Mouse (Mus musculus) liver, embryonic 13.5 days (tissue): Measurements from ENCODE around the gene Crtap. TPM values are rescaled to one million over a fixed set of nuclear protein-coding genes. Genes with fewer than 3 reads are reported as not detected.
A peak's percentile ranks its signal among the peaks of the same experiment; 100 is the strongest.
"Not testable (repeated sequence)": the region's sequence is repeated elsewhere in the genome, so short reads cannot be mapped to it uniquely, and the experiment has no call there.

ENCODE experiments used
- ATAC-seq: fragments of 200-750 bp; cut with Nextera tagmentation; 2 replicates; pipeline ENCODE4 v1.8.0; 2017; ENCODE audit warnings: low read depth, mild to moderate bottlenecking, moderate number of reproducible peaks, moderate library complexity
- DNase-seq: peaks from one replicate; pipeline ENCODE4 v3.0.0; 2022
- H3K27ac ChIP-seq: fragments of 300-500 bp; sonication (generic); 2 replicates; pipeline ENCODE4 v1.5.1; 2015; ENCODE audit warnings: moderate library complexity, mild to moderate bottlenecking, inconsistent platforms
- H3K27me3 ChIP-seq: fragments of 300-500 bp; sonication (generic); 2 replicates; pipeline ENCODE4 v1.6.1; 2015; ENCODE audit warnings: mild to moderate bottlenecking, inconsistent platforms
- H3K36me3 ChIP-seq: fragments of 300-500 bp; sonication (generic); 2 replicates; pipeline ENCODE4 v1.6.1; 2015; ENCODE audit warnings: mild to moderate bottlenecking, inconsistent platforms
- H3K4me1 ChIP-seq: fragments of 300-500 bp; sonication (generic); replicated peaks from 2 replicates; pipeline ENCODE4 v1.6.1; 2015; ENCODE audit warnings: inconsistent platforms
- H3K4me2 ChIP-seq: fragments of 300-500 bp; sonication (generic); 2 replicates; pipeline ENCODE4 v1.6.1; 2015; ENCODE audit warnings: inconsistent platforms, mild to moderate bottlenecking, moderate library complexity
- H3K4me3 ChIP-seq: fragments of 300-500 bp; sonication (generic); replicated peaks from 2 replicates; pipeline ENCODE4 v1.5.1; 2015; ENCODE audit warnings: mild to moderate bottlenecking, inconsistent platforms
- H3K9ac ChIP-seq: fragments of 300-500 bp; sonication (generic); 2 replicates; pipeline ENCODE4 v1.6.1; 2015; ENCODE audit warnings: mild to moderate bottlenecking, inconsistent platforms
- H3K9me3 ChIP-seq: fragments of 300-500 bp; sonication (generic); replicated peaks from 2 replicates; pipeline ENCODE4 v1.6.1; 2016; ENCODE audit warnings: inconsistent platforms
- WGBS: fragments of 180-500 bp; shearing (Covaris S2); methylation state at CpG from one replicate; pipeline ENCODE4 v1.1.7; 2015; ENCODE audit not compliant: insufficient replicate concordance; 5-methylcytosine and 5-hydroxymethylcytosine counted together
- polyA plus RNA-seq: library from polyadenylated mRNA; unstranded; fragments of >200 nt; fragmentation: Nextera tagmentation; extraction: Ambion mirVana; gene quantifications from 2 replicates; pipeline ENCODE4 v1.2.1, GENCODE M21; 2015

Crtap gene
- polyA plus RNA-seq, 1 experiment from 2014 or later = 22.5 TPM

DNA sequence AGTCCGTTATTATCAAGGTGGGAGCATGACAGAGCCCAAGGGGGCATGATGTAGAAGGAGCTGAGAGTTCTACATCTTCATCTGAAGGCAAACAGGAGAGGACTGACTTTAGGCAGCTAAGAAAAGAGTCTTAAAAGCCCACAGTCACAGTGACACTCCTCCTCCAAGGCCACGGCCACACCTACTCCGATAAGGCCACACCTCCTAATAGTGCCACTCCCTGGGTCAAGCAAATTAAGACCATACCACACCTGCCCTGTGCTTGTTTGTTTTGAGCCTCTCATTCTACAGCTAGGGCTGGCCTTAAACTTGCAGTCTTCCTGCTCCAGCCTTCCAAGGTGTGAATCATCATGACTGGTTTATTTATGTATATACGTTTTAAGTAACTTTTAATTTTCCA is 4.8 kb upstream of the Crtap start:
- Histone ChIP-seq H3K4me2 (no peak overlapping the region), H3K9ac (no peak overlapping the region), H3K27me3 (no peaks in the 10 kb centered on the region), H3K9me3 (no peaks in the 10 kb centered on the region), H3K4me3 (no peak overlapping the region), H3K27ac (0 out of 2 replicates have a peak overlapping the region, but pooled peaks have one; percentile 19), H3K36me3 (no peaks in the 10 kb centered on the region), H3K4me1 (peaks cover 39% of the 10 kb centered on the region)
- ATAC-seq = no peak; the same call in 1 of the 2 replicates
- WGBS = 63% methylated on average over 4 of the region's 4 CpGs
- DNase-seq = no peak

DNA sequence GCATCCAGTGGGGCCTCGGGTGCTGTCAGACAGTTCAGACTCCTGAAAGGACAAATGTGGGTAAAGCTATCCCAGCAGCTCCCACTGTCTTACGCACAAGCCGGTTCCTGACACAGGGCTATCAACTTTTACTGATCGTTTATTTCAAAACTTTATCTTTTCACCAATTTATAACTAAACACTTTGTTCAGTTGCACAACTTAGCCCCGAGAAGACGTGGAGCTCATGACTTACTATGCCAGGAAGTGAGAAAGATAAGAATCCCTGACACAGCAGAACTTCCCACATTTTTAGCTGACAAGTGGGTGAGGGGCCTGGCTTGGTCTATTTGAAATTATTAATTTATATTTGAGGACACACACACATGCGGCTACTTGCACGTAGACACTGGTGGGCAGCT is 4.2 kb upstream of the Crtap start:
- WGBS = 37% methylated on average over 8 of the region's 8 CpGs
- Histone ChIP-seq H3K9ac (no peak overlapping the region), H3K36me3 (no peaks in the 10 kb centered on the region), H3K9me3 (no peaks in the 10 kb centered on the region), H3K4me1 (peaks cover 42% of the 10 kb centered on the region), H3K27ac (peak overlapping the region; percentile 43; the same call in 1 of the 2 replicates), H3K4me2 (no peak overlapping the region), H3K4me3 (no peak overlapping the region), H3K27me3 (no peaks in the 10 kb centered on the region)
- DNase-seq (no peak), ATAC-seq (no peak)

DNA sequence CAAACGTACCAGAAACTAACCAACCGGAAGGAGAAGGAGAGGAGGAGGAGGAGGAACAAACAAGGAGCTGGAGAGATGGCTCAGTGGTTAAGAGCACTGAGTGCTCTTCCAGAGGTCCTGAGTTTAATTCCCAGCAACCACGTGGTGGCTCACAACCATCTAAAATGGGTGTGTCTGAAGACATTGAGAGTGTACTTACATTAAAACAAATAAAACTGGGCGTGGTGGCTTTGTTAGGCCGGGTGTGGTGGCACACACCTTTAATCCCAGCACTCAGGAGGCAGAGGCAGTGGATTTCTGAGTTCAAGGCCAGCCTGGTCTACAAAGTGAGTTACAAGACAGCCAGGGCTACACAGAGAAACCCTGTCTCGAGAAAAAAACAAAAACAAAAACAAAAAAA is 3.7 kb upstream of the Crtap start:
- not testable (repeated sequence) for H3K4me3 ChIP-seq, H3K27ac ChIP-seq, DNase-seq, H3K36me3 ChIP-seq, H3K4me2 ChIP-seq, H3K9me3 ChIP-seq, ATAC-seq, H3K27me3 ChIP-seq, H3K9ac ChIP-seq
- H3K4me1 ChIP-seq = peaks cover 40% of the 10 kb centered on the region
- 44% methylated on average over 6 of the region's 6 CpGs for WGBS

DNA sequence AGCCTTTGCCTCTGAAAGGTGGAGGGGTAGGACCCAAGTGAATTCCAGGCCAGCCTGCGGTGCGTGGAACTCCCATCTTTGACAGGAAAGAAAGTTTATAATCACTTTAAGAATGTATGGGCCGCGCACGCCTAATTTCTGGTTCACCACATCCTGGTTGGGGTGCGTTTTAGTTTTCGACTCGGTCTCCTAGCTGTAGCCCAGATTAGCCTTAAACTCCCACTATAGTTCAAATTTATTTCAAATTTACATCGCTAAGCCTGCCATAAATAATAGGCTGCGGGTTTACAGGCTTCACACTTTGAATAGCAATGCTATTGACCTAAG is 237 bp upstream of the Crtap start:
- DNase-seq (no peak), ATAC-seq (no peak)
- Histone ChIP-seq H3K36me3 (no peaks in the 10 kb centered on the region), H3K9me3 (no peaks in the 10 kb centered on the region), H3K9ac (peak overlapping the region; percentile 82), H3K4me1 (peaks cover 46% of the 10 kb centered on the region), H3K27me3 (no peaks in the 10 kb centered on the region), H3K27ac (no peak overlapping the region), H3K4me2 (peak overlapping the region; percentile 98), H3K4me3 (peak overlapping the region; percentile 75)
- WGBS = 4% methylated on average over 10 of the region's 10 CpGs

DNA sequence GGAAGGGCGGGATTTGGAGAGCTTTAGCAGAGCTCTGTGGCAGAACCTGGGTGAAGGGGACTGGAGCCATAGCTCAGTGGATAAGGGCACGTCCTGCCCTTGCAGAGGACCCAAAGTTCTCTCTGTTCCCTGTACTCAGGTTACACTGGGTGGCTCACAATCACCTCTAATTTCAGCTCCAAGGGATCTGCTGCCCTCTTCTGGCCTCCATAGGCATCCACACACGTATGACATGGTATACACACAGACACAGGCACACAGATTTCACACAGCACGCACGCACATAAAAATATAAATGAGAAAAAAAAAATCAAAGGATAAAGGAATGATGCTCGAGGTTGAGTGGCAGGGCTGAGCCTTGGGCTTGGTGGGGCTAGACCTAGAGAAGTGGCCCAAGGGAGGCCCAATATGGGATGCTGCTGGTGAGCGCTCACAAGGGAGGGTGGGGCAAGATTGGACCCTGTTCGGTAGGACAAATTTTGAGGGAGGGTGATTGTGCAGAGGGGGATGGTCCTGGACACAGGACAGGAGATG is 1.0 kb downstream of the Crtap start:
- WGBS = 71% methylated on average over 8 of the region's 8 CpGs
- Histone ChIP-seq H3K9me3 (no peaks in the 10 kb centered on the region), H3K4me1 (peaks cover 34% of the 10 kb centered on the region), H3K27me3 (no peaks in the 10 kb centered on the region), H3K27ac (no peak overlapping the region), H3K9ac (no peak overlapping the region), H3K4me3 (peak overlapping the region; percentile 75), H3K36me3 (0 out of 2 replicates have a peak, but pooled peaks cover 6% of the 10 kb centered on the region), H3K4me2 (peak overlapping the region; percentile 98)
- no peak for DNase-seq
- peak; percentile 27; the same call in 1 of the 2 replicates for ATAC-seq

DNA sequence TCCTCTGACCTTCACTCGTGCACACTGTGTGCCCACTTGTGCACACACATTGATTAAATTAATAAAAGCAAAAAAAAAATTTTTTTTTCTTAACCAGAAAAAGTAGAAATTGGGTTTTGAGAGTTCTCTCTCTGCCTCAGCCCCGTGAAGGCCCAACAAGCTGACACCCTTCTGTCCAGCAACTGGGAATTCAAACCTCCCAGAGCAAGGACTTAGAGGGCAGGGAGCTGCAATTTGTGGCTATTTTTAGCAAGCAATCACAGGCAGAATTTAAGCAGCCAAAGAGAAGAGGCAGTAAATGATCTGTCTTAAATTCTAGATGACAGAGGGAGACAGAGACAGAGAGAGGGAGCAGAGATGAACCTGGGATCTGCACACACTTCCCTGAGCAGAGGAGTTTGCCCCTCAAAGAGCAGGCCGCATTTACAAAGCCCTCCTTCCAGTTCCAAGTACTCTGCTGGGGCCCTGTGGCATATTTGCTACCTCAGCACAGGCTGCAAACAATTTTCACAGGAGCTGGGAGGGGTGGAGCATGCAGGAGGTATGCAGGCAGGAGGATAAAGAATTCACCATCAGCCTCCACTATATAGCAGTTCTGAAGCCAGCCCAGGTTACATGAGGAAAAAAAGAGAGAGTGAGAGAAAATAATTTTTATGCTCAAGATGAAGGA is 1.6 kb downstream of the Crtap start:
- 0 out of 2 replicates have a peak, but pooled peaks cover 12% of the 10 kb centered on the region for H3K36me3 ChIP-seq
- H3K9ac ChIP-seq = no peak overlapping the region
- peaks cover 28% of the 10 kb centered on the region for H3K4me1 ChIP-seq
- no peak overlapping the region for H3K27ac ChIP-seq
- no peak for DNase-seq
- no peaks in the 10 kb centered on the region for H3K9me3 ChIP-seq
- H3K27me3 ChIP-seq = no peaks in the 10 kb centered on the region
- H3K4me2 ChIP-seq = no peak overlapping the region
- H3K4me3 ChIP-seq = no peak overlapping the region
- WGBS = 72% methylated on average over 3 of the region's 3 CpGs
- no peak for ATAC-seq

DNA sequence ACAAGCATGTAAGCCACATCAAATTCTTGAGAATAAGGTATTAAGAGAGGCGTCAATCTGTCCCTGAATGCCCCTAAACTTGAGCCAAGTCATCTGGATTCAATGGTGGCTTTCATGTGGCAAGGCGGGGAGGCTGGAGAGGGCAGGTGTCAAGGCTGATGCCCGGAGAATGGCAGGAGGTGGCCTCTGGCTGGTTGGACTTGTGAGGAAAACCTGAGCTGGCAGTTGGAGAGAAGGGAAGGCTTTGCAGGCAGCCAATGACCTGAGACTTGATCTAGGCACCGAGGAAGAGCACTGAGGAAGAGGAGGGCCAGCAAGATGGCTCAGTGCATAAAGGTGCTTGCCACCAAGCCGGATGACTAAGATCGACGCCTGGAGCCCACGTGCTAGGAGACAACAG is 2.2 kb downstream of the Crtap start:
- peaks cover 27% of the 10 kb centered on the region for H3K4me1 ChIP-seq
- H3K36me3 ChIP-seq = 0 out of 2 replicates have a peak, but pooled peaks cover 12% of the 10 kb centered on the region
- no peak overlapping the region for H3K4me3 ChIP-seq
- no peak overlapping the region for H3K4me2 ChIP-seq
- H3K27me3 ChIP-seq = no peaks in the 10 kb centered on the region
- H3K9me3 ChIP-seq = no peaks in the 10 kb centered on the region
- ATAC-seq = no peak
- WGBS = 76% methylated on average over 8 of the region's 8 CpGs
- H3K27ac ChIP-seq = no peak overlapping the region
- H3K9ac ChIP-seq = no peak overlapping the region
- no peak for DNase-seq

DNA sequence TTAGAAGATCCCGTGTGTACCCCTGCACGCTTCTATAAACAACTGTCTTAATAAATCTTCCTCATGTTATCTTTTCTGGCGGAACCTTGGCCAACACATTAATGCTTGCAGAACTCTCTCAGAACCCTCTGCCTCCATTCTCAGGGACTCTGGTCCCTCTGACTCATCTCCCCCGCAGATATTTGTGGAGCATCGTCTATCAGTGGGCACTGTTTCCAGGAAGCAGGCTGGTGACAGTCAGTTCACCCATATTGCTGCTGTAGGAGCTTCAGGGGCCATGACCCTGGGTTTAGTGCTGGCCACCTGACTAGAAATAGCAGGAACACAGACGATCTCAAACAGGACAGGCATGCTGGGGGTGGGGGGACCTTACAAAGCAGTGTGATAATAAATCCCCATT is 3.4 kb downstream of the Crtap start:
- H3K27me3 ChIP-seq = no peaks in the 10 kb centered on the region
- no peak overlapping the region for H3K4me3 ChIP-seq
- DNase-seq (no peak), ATAC-seq (no peak)
- H3K27ac ChIP-seq = no peak overlapping the region
- peaks cover 16% of the 10 kb centered on the region; the same call in 1 of the 2 replicates for H3K36me3 ChIP-seq
- no peak overlapping the region for H3K4me2 ChIP-seq
- 59% methylated on average over 6 of the region's 6 CpGs for WGBS
- H3K9ac ChIP-seq = no peak overlapping the region
- H3K9me3 ChIP-seq = no peaks in the 10 kb centered on the region
- H3K4me1 ChIP-seq = peaks cover 27% of the 10 kb centered on the region

DNA sequence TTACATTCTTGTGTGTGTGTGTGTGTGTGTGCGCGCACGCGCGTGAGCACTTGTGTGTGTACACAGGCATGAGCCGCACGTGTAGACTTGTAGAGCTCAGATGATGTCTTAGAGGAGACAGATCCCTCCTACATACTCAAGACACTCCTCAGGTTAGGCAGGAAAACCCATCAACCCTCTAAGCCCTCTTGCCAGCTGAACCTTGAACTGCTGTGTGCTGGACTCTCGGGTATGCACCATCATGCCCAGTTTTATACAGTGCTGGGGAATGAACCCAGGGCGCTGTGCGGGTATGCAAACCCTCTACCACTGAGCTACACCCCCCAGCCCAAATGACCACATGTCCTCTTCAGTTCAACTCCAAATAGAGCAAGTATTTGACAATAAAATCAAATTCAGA is 5.3 kb downstream of the Crtap start:
- no peak for DNase-seq
- no peak overlapping the region for H3K9ac ChIP-seq
- no peak for ATAC-seq
- no peaks in the 10 kb centered on the region for H3K27me3 ChIP-seq
- H3K4me2 ChIP-seq = no peak overlapping the region
- no peak overlapping the region for H3K27ac ChIP-seq
- 90% methylated on average over 10 of the region's 10 CpGs for WGBS
- H3K36me3 ChIP-seq = peaks cover 16% of the 10 kb centered on the region; the same call in 1 of the 2 replicates
- H3K4me1 ChIP-seq = peaks cover 18% of the 10 kb centered on the region
- H3K9me3 ChIP-seq = no peaks in the 10 kb centered on the region
- no peak overlapping the region for H3K4me3 ChIP-seq

DNA sequence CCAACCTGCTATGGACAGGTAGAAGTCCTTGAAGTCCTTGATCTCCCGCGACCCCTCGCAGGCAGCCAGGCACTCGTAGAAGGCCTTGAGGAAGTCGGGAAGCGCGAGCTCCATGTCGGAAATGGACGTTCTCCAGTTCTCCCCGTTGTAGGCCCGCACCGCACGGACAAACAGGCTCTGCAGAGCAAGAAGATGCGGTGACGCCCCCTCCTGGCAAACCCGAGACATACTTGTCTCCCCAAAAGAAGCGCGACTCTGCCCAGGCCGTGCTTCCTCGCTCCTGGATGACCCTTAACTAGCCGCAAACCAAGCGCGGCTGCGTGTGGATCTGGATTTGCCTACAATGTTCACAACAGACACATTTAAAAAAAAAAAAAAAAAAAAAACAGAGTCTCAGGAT is 5.8 kb downstream of the Crtap start:
- H3K9me3 ChIP-seq = no peaks in the 10 kb centered on the region
- H3K4me1 ChIP-seq = peaks cover 13% of the 10 kb centered on the region
- WGBS = 91% methylated on average over 24 of the region's 24 CpGs
- no peak overlapping the region for H3K9ac ChIP-seq
- DNase-seq = no peak
- no peak overlapping the region for H3K4me3 ChIP-seq
- no peak for ATAC-seq
- H3K36me3 ChIP-seq = peaks cover 20% of the 10 kb centered on the region; the same call in 1 of the 2 replicates
- H3K27ac ChIP-seq = no peak overlapping the region
- H3K27me3 ChIP-seq = no peaks in the 10 kb centered on the region
- H3K4me2 ChIP-seq = no peak overlapping the region

DNA sequence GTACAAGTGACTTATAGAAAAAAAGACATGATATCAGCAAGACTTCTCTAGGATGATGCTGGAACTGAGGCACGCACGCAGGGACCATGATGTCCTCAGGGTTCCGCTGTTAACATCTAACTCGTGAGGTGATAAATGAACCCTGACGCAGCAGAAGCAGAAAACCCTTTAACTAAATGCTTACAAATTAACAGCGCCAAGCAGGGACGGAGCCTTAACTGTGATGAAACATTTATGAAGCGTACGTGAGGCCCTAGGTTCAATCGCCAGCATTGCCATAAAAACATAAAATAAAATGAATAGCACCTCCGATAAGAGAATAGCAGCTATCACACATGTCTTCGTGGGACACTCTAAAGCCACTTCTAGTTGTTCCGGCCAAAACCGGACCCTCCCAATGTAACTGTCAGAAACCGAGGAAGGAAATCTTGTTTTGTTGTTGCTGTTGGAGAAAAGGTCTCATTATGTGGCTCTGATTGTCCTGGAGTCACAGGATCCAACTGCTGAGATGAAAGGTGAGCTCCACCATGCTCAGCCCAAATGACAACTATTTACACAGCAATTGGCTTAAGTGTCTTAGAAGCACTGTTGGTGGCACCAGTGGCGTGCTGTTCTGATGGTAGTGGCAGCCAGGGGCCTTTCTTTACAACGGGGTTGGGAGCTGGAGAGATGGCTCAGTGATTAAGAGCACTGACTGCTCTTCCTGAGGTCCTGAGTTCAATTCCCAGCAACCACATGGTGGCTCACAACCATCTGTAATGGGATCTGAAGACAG is 7.4 kb downstream of the Crtap start:
- H3K9ac ChIP-seq = no peak overlapping the region
- no peak overlapping the region for H3K4me2 ChIP-seq
- no peak for ATAC-seq
- H3K4me1 ChIP-seq = no peaks in the 10 kb centered on the region
- no peak for DNase-seq
- H3K4me3 ChIP-seq = no peak overlapping the region
- H3K27me3 ChIP-seq = no peaks in the 10 kb centered on the region
- no peaks in the 10 kb centered on the region for H3K9me3 ChIP-seq
- peaks cover 26% of the 10 kb centered on the region; the same call in 1 of the 2 replicates for H3K36me3 ChIP-seq
- no peak overlapping the region for H3K27ac ChIP-seq
- WGBS = 81% methylated on average over 17 of the region's 17 CpGs
